Mouse (Mus musculus) midbrain, embryonic 11.5 days (tissue): ENCODE data around the gene Gm21440. TPM values are rescaled to one million over a fixed set of nuclear protein-coding genes. Genes with fewer than 3 reads are reported as not detected.
"Not testable (repeated sequence)": the region's sequence is repeated elsewhere in the genome, so short reads cannot be mapped to it uniquely, and the experiment has no call there.

Experiments used
- ATAC-seq: fragments of 200-750 bp; cut with Nextera tagmentation; 2 replicates; pipeline ENCODE4 v1.8.0; 2017; ENCODE audit warnings: moderate TSS enrichment, moderate library complexity; ENCODE audit not compliant: low FRiP score
- DNase-seq: peaks from one replicate; pipeline ENCODE4 v3.0.0; 2015; ENCODE audit warnings: low spot score; ENCODE audit errors: missing footprints
- H3K27ac ChIP-seq: fragments of 300-500 bp; sonication (generic); 2 replicates; pipeline ENCODE4 v1.5.1; 2014; ENCODE audit warnings: low read depth, low read length
- H3K27me3 ChIP-seq: fragments of 300-500 bp; sonication (generic); 2 replicates; pipeline ENCODE4 v1.6.1; 2014; ENCODE audit warnings: mild to moderate bottlenecking, low read length, moderate library complexity, mixed read lengths; ENCODE audit not compliant: control insufficient read depth, insufficient read depth
- H3K36me3 ChIP-seq: fragments of 300-500 bp; sonication (generic); 2 replicates; pipeline ENCODE4 v1.6.1; 2014; ENCODE audit warnings: mild to moderate bottlenecking, low read length, moderate library complexity, mixed read lengths; ENCODE audit not compliant: control insufficient read depth, insufficient read depth
- H3K4me1 ChIP-seq: fragments of 300-500 bp; sonication (generic); 2 replicates; pipeline ENCODE4 v1.6.1; 2014; ENCODE audit warnings: low read length; ENCODE audit not compliant: control insufficient read depth, insufficient read depth
- H3K4me2 ChIP-seq: fragments of 300-500 bp; sonication (generic); 2 replicates; pipeline ENCODE4 v1.6.1; 2014; ENCODE audit warnings: mild to moderate bottlenecking, moderate library complexity
- H3K4me3 ChIP-seq: fragments of 300-500 bp; sonication (generic); 2 replicates; pipeline ENCODE4 v1.5.1; 2014; ENCODE audit warnings: low read depth, low read length
- H3K9ac ChIP-seq: fragments of 300-500 bp; sonication (generic); 2 replicates; pipeline ENCODE4 v1.6.1; 2014; ENCODE audit warnings: low read length
- H3K9me3 ChIP-seq: fragments of 300-500 bp; sonication (generic); 2 replicates; pipeline ENCODE4 v1.6.1; 2016; ENCODE audit warnings: low read length; ENCODE audit not compliant: control insufficient read depth
- WGBS: fragments of 180-500 bp; shearing (Covaris S2); extraction: QIAGEN DNeasy Blood & Tissue Kit; methylation state at CpG from one replicate; pipeline ENCODE4 v1.1.7; 2014; 5-methylcytosine and 5-hydroxymethylcytosine counted together
- polyA plus RNA-seq: library from polyadenylated mRNA; unstranded; fragments of >200 nt; fragmentation: Nextera tagmentation; extraction: Ambion mirVana; gene quantifications from 2 replicates; pipeline ENCODE4 v1.2.1, GENCODE M21; 2014

Gm21440 gene
- polyA plus RNA-seq, result not detected in 2 replicates

DNA sequence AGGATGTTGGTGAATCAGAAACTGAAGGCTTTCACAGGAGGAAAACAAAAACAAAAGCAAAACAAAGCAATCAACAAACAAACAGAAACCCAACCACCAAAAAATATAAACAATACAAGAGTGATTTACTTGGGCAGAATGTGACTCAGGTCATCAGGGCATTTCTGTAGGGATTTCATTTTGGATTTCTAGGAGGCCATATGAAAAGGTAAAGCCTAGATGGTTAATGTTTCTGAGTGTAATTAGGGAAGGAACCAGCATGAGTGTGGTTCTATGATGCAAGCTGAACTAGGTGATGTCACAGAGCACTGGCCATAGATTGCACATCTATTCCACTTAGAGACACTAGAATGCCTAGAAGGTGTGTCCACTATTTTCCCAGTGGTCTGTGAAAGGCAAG lies at the start of gene Gm21440, which contains the start of gene Gm21454:
Gene Gm21440, plus strand, starts transcription at position 301 of the 400 bp plus-strand sequence.
Gene Gm21454, plus strand, starts transcription at position 352 of the 400 bp plus-strand sequence.
- H3K36me3 ChIP-seq, H3K27me3 ChIP-seq, H3K9ac ChIP-seq, ATAC-seq, H3K27ac ChIP-seq, H3K4me1 ChIP-seq, H3K9me3 ChIP-seq, H3K4me2 ChIP-seq, H3K4me3 ChIP-seq, DNase-seq: not testable (repeated sequence)

DNA sequence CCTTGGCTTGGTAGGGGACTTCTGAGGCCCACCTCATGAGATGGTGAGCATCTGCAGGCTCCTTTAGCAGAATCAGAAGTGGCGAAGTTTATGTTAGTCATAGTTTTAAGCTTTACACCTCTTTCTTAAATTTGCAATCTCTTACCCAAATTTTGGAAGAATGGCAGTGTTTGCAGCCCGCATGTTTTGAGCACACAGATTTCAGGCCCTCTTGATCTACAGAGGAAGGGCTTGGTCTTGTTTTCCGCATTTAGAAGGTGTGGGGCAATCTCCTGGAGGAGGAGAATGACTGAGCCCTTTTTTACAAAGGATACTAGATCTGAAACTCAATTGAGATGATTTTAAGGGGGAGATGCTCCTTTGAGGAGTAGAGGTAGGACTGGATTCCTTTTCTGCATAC lies 28.4 kb upstream of the Gm21440 start, which contains the start of gene Gm21828:
Gene Gm21828, minus strand, starts transcription at position 101 of the 400 bp plus-strand sequence.
- DNase-seq, H3K27me3 ChIP-seq, ATAC-seq, H3K36me3 ChIP-seq, H3K4me3 ChIP-seq, H3K9me3 ChIP-seq, H3K27ac ChIP-seq, H3K9ac ChIP-seq, H3K4me1 ChIP-seq, H3K4me2 ChIP-seq: not testable (repeated sequence)
- no CpG with 5 or more reads among the region's 3 CpGs for WGBS

Other genes starting within 250 kb of the Gm21440 start
- gene Gm20807, start 209.5 kb upstream of the Gm21440 start, polyA plus RNA-seq, result not detected in 2 replicates
- not detected in 2 replicates for gene Gm21891, start 118.9 kb upstream of the Gm21440 start, polyA plus RNA-seq
- not detected in 2 replicates for gene Gm21425, start 90.4 kb upstream of the Gm21440 start, polyA plus RNA-seq
- gene Gm21828, start 28.5 kb upstream of the Gm21440 start, polyA plus RNA-seq, result not detected in 2 replicates
- not detected in 2 replicates for gene Gm21454, start 51 bp downstream of the Gm21440 start, polyA plus RNA-seq
- not detected in 2 replicates for gene Gm21725, start 96.7 kb downstream of the Gm21440 start, polyA plus RNA-seq
- gene Gm21866, start 213.2 kb downstream of the Gm21440 start, polyA plus RNA-seq, result not detected in 2 replicates
- gene Gm20773, start 241.6 kb downstream of the Gm21440 start, polyA plus RNA-seq, result not detected in 2 replicates